Mouse (Mus musculus): Measurements from ENCODE around the gene Csdc2. TPM values are rescaled to one million over a fixed set of nuclear protein-coding genes. Genes with fewer than 3 reads are reported as not detected.

Gene Csdc2
- polyA plus RNA-seq, 1 experiment, result 38.3 TPM

- H3K36me3 ChIP-seq (ENCODE audit: control insufficient read depth, insufficient read depth), result peaks cover 34% of the 10 kb centered on the region
- no peak overlapping the region for H3ac ChIP-seq (ENCODE audit: control insufficient read depth, insufficient read length)
- H3K27me3 ChIP-seq (ENCODE audit: control insufficient read depth, insufficient read depth, insufficient read length), result no peaks in the 10 kb centered on the region
- TF ChIP-seq USF1 (IDR thresholded peaks at IDR 0.05; ENCODE audit: low read depth) (no peak), POLR2AphosphoS2 (IDR thresholded peaks at IDR 0.05; ENCODE audit: insufficient read length, low read depth) (no peak), POLR2A (IDR thresholded peaks at IDR 0.05; ENCODE audit: insufficient read length, low read depth) (no peak), REST (IDR thresholded peaks at IDR 0.05; ENCODE audit: insufficient read depth, insufficient read length) (no peak), TCF3 (IDR thresholded peaks at IDR 0.05; ENCODE audit: insufficient read length, low read depth) (no peak), MYOD1 (IDR thresholded peaks at IDR 0.05; ENCODE audit: control insufficient read depth in 1 of 3, insufficient read length in 2 of 3, low read depth in 2 of 3) (peak in 1 of 3 experiments; percentile 82), CEBPB (IDR thresholded peaks at IDR 0.05; ENCODE audit: insufficient read depth, poor library complexity, severe bottlenecking) (no peak), MYOG (IDR thresholded peaks at IDR 0.05; ENCODE audit: control insufficient read depth in 1 of 3, insufficient read depth in 1 of 3, insufficient read length in 2 of 3, low read depth in 2 of 3) (peak in 1 of 3 experiments; percentile 50)
- no peak overlapping the region for H3K4me3 ChIP-seq
- H3K4me2 ChIP-seq (ENCODE audit: low read depth), result no peak overlapping the region
- H3K79me2 ChIP-seq (ENCODE audit: control insufficient read depth, insufficient read depth), result no peaks in the 10 kb centered on the region
Observed at GRCm38 (mm10) chr15:81993992-81994391, 57.4 kb downstream of the Csdc2 start.

Other genes with a start within 250 kb of the Csdc2 start
- gene Chadl, start 239.5 kb upstream of the Csdc2 start, polyA plus RNA-seq (2012; fragmentation: generic; extraction: Trizol), result 1.3 TPM
- 45.9 TPM for gene Zc3h7b, start 191.7 kb upstream of the Csdc2 start, polyA plus RNA-seq (2012; fragmentation: generic; extraction: Trizol)
- gene Rangap1, start 191.2 kb upstream of the Csdc2 start, polyA plus RNA-seq (2012; fragmentation: generic; extraction: Trizol), result 96.6 TPM
- 58.4 TPM for gene Tef, start 134.3 kb upstream of the Csdc2 start, polyA plus RNA-seq (2012; fragmentation: generic; extraction: Trizol)
- 37.9 TPM for gene Tob2, start 78.0 kb upstream of the Csdc2 start, polyA plus RNA-seq (2012; fragmentation: generic; extraction: Trizol)
- 95.3 TPM for gene Phf5a, start 64.8 kb upstream of the Csdc2 start, polyA plus RNA-seq (2012; fragmentation: generic; extraction: Trizol)
- gene Aco2, start 64.5 kb upstream of the Csdc2 start, polyA plus RNA-seq (2012; fragmentation: generic; extraction: Trizol), result 666 TPM
- gene Polr3h, start 10.5 kb upstream of the Csdc2 start, polyA plus RNA-seq (2012; fragmentation: generic; extraction: Trizol), result 247 TPM
- gene Pmm1, start 24.2 kb downstream of the Csdc2 start, polyA plus RNA-seq (2012; fragmentation: generic; extraction: Trizol), result 104 TPM
- not detected for gene 1700029P11Rik, start 43.8 kb downstream of the Csdc2 start, polyA plus RNA-seq (2012; fragmentation: generic; extraction: Trizol)
- 46.3 TPM for gene Xrcc6, start 51.1 kb downstream of the Csdc2 start, polyA plus RNA-seq (2012; fragmentation: generic; extraction: Trizol)
- 47.6 TPM for gene Desi1, start 97.1 kb downstream of the Csdc2 start, polyA plus RNA-seq (2012; fragmentation: generic; extraction: Trizol)
- 129 TPM for gene Snu13, start 110.8 kb downstream of the Csdc2 start, polyA plus RNA-seq (2012; fragmentation: generic; extraction: Trizol)
- gene 4930407I10Rik, start 122.4 kb downstream of the Csdc2 start, polyA plus RNA-seq (2012; fragmentation: generic; extraction: Trizol), result not detected
- gene Mei1, start 133.2 kb downstream of the Csdc2 start, polyA plus RNA-seq (2012; fragmentation: generic; extraction: Trizol), result 0.01 TPM
- 82.1 TPM for gene Ccdc134, start 191.2 kb downstream of the Csdc2 start, polyA plus RNA-seq (2012; fragmentation: generic; extraction: Trizol)
- gene Srebf2, start 210.4 kb downstream of the Csdc2 start, polyA plus RNA-seq (2012; fragmentation: generic; extraction: Trizol), result 285 TPM